Mouse (Mus musculus) spleen, adult 2 months (tissue): ENCODE results near the gene Rab25. TPM values are rescaled to one million over a fixed set of nuclear protein-coding genes. Genes with fewer than 3 reads are reported as not detected.

Experiments
- DNase-seq, 2 experiments: peaks; one replicate each; pipeline versions ENCODE4 v3.0.0 to v3.0.0-alpha.2; 2012 to 2021; ENCODE audit warnings: low spot score in 2 of 2, low read depth in 1 of 2
- H3K27ac ChIP-seq: fragments of 200-500 bp; 2 replicates; pipeline ENCODE4 v1.5.1; 2012; ENCODE audit warnings: low read length, inconsistent platforms; ENCODE audit not compliant: insufficient read depth
- H3K27me3 ChIP-seq: fragments of 200-500 bp; 2 replicates; pipeline ENCODE4 v1.6.1; 2012; ENCODE audit warnings: mild to moderate bottlenecking, moderate library complexity, low read length, inconsistent platforms; ENCODE audit not compliant: control insufficient read depth, insufficient read depth
- H3K36me3 ChIP-seq: fragments of 200-500 bp; 2 replicates; pipeline ENCODE4 v1.6.1; 2012; ENCODE audit warnings: mild to moderate bottlenecking, low read length, inconsistent platforms; ENCODE audit not compliant: control insufficient read depth, insufficient read depth
- H3K4me1 ChIP-seq: fragments of 200-500 bp; 2 replicates; pipeline ENCODE4 v1.6.1; 2011; ENCODE audit warnings: inconsistent platforms; ENCODE audit not compliant: control insufficient read depth, insufficient read depth, insufficient read length
- H3K4me3 ChIP-seq: fragments of 200-500 bp; 2 replicates; pipeline ENCODE4 v1.5.1; 2011; ENCODE audit warnings: mild to moderate bottlenecking, inconsistent platforms; ENCODE audit not compliant: insufficient read depth, insufficient read length; ENCODE audit errors: extremely low read depth
- CTCF ChIP-seq: fragments of 200-500 bp; IDR thresholded peaks from 2 replicates; pipeline ENCODE4 v1.5.1; 2011; ENCODE audit warnings: mild to moderate bottlenecking, inconsistent platforms; ENCODE audit not compliant: insufficient read depth, insufficient read length, insufficient replicate concordance; ENCODE audit errors: extremely low read depth
- POLR2A ChIP-seq: fragments of 200-500 bp; IDR thresholded peaks from 2 replicates; pipeline ENCODE4 v1.6.1; 2011; ENCODE audit warnings: low read depth, low read length, inconsistent platforms
- WGBS: fragments of 180-500 bp; shearing (Covaris S2); methylation state at CpG from one replicate; pipeline ENCODE4 v1.1.7; 2018; 5-methylcytosine and 5-hydroxymethylcytosine counted together
- polyA plus RNA-seq: library from polyadenylated mRNA; depleted of rRNA; stranded (reverse); fragments of >200 nt; gene quantifications from 2 replicates; pipeline ENCODE4 v1.2.3, GENCODE M21; 2012

Gene Rab25
- polyA plus RNA-seq, 1 experiment, result 1.3 TPM

GRCm38 (mm10) chr3:88537146-88537545 lies 11.0 kb downstream of the Rab25 start:
- 95% methylated on average over 6 of the region's 6 CpGs for WGBS
- H3K27ac ChIP-seq, result no peak overlapping the region
- TF ChIP-seq POLR2A, result no peak
- TF ChIP-seq CTCF, result no peak
- no peak for DNase-seq
- peaks cover 2% of the 10 kb centered on the region for H3K4me1 ChIP-seq
- no peaks in the 10 kb centered on the region for H3K36me3 ChIP-seq
- H3K27me3 ChIP-seq, result peaks cover 5% of the 10 kb centered on the region; the same call in 1 of the 2 replicates
- no peak overlapping the region for H3K4me3 ChIP-seq

GRCm38 (mm10) chr3:88536103-88536930 lies 11.8 kb downstream of the Rab25 start:
- no peak for DNase-seq
- H3K27ac ChIP-seq, result no peak overlapping the region

GRCm38 (mm10) chr3:88535527-88535926 lies 12.6 kb downstream of the Rab25 start:
- Histone ChIP-seq H3K27me3 (peaks cover 5% of the 10 kb centered on the region; the same call in 1 of the 2 replicates), H3K27ac (no peak overlapping the region), H3K4me1 (peaks cover 2% of the 10 kb centered on the region), H3K4me3 (no peak overlapping the region), H3K36me3 (no peaks in the 10 kb centered on the region)
- 91% methylated on average over 4 of the region's 4 CpGs for WGBS
- no peak for DNase-seq
- TF ChIP-seq POLR2A, result no peak
- TF ChIP-seq CTCF, result no peak

More at GRCm38 (mm10) chr3:88536103-88536930, 11.8 kb downstream of the Rab25 start:
- TF ChIP-seq POLR2A, result no peak; the same call in 1 of the 2 replicates
- no peak for TF ChIP-seq CTCF
- 65% methylated on average over 64 of the region's 64 CpGs for WGBS
- Histone ChIP-seq H3K4me3 (peak overlapping the region; percentile 51; the same call in 1 of the 2 replicates), H3K27me3 (peaks cover 5% of the 10 kb centered on the region; the same call in 1 of the 2 replicates), H3K4me1 (peaks cover 2% of the 10 kb centered on the region), H3K36me3 (no peaks in the 10 kb centered on the region)

GRCm38 (mm10) chr3:88535005-88535404 lies 13.1 kb downstream of the Rab25 start:
- Histone ChIP-seq H3K27me3 (peaks cover 5% of the 10 kb centered on the region; the same call in 1 of the 2 replicates), H3K27ac (no peak overlapping the region), H3K4me1 (peaks cover 2% of the 10 kb centered on the region), H3K36me3 (no peaks in the 10 kb centered on the region), H3K4me3 (no peak overlapping the region)
- TF ChIP-seq CTCF (no peak), POLR2A (no peak)
- no peak for DNase-seq
- WGBS, result 86% methylated on average over 3 of the region's 3 CpGs

GRCm38 (mm10) chr3:88533706-88534105 lies 14.4 kb downstream of the Rab25 start:
- WGBS, result 43% methylated on average over 5 of the region's 5 CpGs

GRCm38 (mm10) chr3:88532689-88533511 lies 15.2 kb downstream of the Rab25 start:
- Histone ChIP-seq H3K36me3 (no peaks in the 10 kb centered on the region), H3K4me3 (peak overlapping the region; percentile 59), H3K4me1 (peaks cover 2% of the 10 kb centered on the region), H3K27me3 (peaks cover 5% of the 10 kb centered on the region; the same call in 1 of the 2 replicates), H3K27ac (no peak overlapping the region)
- DNase-seq, result no peak
- TF ChIP-seq CTCF (no peak), POLR2A (no peak)
- 3% methylated on average over 40 of the region's 40 CpGs for WGBS

More at GRCm38 (mm10) chr3:88533706-88534105, 14.4 kb downstream of the Rab25 start:
- Histone ChIP-seq H3K4me3 (no peak overlapping the region), H3K27me3 (peaks cover 5% of the 10 kb centered on the region; the same call in 1 of the 2 replicates), H3K27ac (no peak overlapping the region), H3K36me3 (no peaks in the 10 kb centered on the region), H3K4me1 (peaks cover 2% of the 10 kb centered on the region)
- TF ChIP-seq POLR2A (no peak), CTCF (no peak)
- DNase-seq, result no peak
